In the genomic region with DNA sequence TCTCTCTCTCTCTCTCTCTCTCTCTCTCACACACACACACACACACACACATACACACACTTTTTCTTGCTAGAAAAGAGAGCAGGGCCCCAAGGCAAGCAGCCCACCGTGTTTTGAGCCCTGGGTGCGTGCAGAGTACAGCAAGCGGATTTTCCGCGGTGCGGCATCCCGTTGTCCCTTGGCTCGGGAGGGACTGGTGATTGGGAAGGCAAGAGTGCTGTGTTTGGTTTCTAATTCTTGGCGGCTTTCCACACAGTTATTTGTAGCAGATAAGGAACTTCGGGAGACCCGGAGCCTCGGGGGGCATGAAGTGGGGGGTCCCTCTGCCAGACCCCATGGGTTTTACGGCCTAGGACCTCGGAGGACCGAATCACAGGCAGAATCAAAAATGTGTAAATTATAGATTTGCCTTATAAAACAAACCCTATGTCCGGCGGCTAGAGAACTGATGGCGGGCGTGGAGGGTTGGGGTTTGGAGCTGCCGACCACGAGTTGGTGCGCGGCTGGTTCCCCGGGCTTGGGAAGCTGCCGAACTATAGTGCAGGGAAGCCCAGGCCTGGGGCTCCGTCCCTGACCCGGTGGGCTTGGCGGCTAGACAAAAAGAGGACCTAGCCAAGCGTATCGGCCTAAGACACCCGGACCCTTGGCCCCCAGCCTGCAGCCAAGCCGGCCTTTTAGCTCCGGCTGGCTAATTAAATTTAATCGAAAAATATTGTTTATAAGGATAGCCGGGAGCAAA, we compare ENCODE assay signal across 15 mouse cellular contexts. TPM values are rescaled to one million over a fixed set of nuclear protein-coding genes. Genes with fewer than 3 reads are reported as not detected.
DNase-seq lines count a peak whose midpoint lies in the region; ATAC-seq and TF ChIP-seq lines count a peak whose summit lies in the region.
"Had no signal": no experiment of that assay in that cellular context is flagged by ENCODE, and none has a peak within 500 bp of the region (broad histone marks: within the 10 kb centered on the region; RNA-seq: fewer than 3 reads in every experiment).

No protein-coding gene starts in this region.

- H3K36me3 ChIP-seq in heart, embryonic 14.5 days (ENCODE audit: control insufficient read depth, insufficient read depth, low read length) = no peaks in the 10 kb centered on the region
- no peaks in the 10 kb centered on the region for H3K36me3 ChIP-seq in heart, embryonic 15.5 days

- intact Hi-C loops in gastrocnemius, adult 2 months (cut with DNase I) = no loop called here

- H3K4me1 ChIP-seq in heart, embryonic 14.5 days (ENCODE audit: control insufficient read depth in 2 of 2, insufficient read depth in 2 of 2, low read length in 2 of 2) = peaks cover 4 to 23% of the 10 kb centered on the region in 2 experiments
- H3K4me1 ChIP-seq in heart, embryonic 15.5 days (replicated peaks) = peaks cover 28% of the 10 kb centered on the region; the same call in 1 of the 2 replicates
- H3K4me1 ChIP-seq: forebrain, embryonic 13.5 days had no signal

- peak overlapping the region; percentile 30 to 74 for H3K27ac ChIP-seq in heart, embryonic 14.5 days (replicated peaks in 1 of 2; ENCODE audit: control insufficient read depth in 1 of 2, insufficient read depth in 1 of 2, low read depth in 2 of 2, low read length in 2 of 2)
- peak overlapping the region; percentile 48 for H3K27ac ChIP-seq in heart, embryonic 15.5 days
- H3K27ac ChIP-seq in gastrocnemius, adult 2 months = no peak overlapping the region
- H3K27ac ChIP-seq: forebrain, embryonic 13.5 days; left cerebral cortex, adult 2 months had no signal

- H3K4me2 ChIP-seq in heart, embryonic 14.5 days (ENCODE audit: low read length) = peak overlapping the region; percentile 72
- H3K4me2 ChIP-seq in heart, embryonic 15.5 days = peak overlapping the region; percentile 72
- H3K4me2 ChIP-seq: forebrain, embryonic 13.5 days had no signal

- peak overlapping the region; percentile 83 for H3K9ac ChIP-seq in heart, embryonic 14.5 days (ENCODE audit: low read length)
- H3K9ac ChIP-seq in heart, embryonic 15.5 days = peak overlapping the region; percentile 60
- H3K9ac ChIP-seq: forebrain, embryonic 13.5 days had no signal

- no peak for TF ChIP-seq CTCF in gastrocnemius, adult 2 months (IDR thresholded peaks at IDR 0.05)

- 0 out of 2 replicates have a peak, but pooled peaks cover 2% of the 10 kb centered on the region for H3K9me3 ChIP-seq in heart, embryonic 14.5 days (ENCODE audit: control insufficient read depth, low read length)
- H3K9me3 ChIP-seq in heart, embryonic 15.5 days (replicated peaks) = no peaks in the 10 kb centered on the region

- WGBS in heart, embryonic 14.5 days = 2% methylated on average over 35 of the region's 35 CpGs
- 2% methylated on average over 35 of the region's 35 CpGs for WGBS in heart, embryonic 15.5 days

- no peak for DNase-seq in heart, adult 8-10 months (ENCODE audit: low spot score)
- peak; percentile 23 for DNase-seq in right cerebral cortex, postnatal 4 days
- DNase-seq in right cerebral cortex, postnatal 25 days = no peak
- peak; percentile 52 to 58 for DNase-seq in lung, postnatal 4 days
- no peak for DNase-seq in gastrocnemius, adult 2 months
- DNase-seq: gastrocnemius, postnatal 14 days; kidney, postnatal 36 days; right cerebral cortex, adult 18-20 months had no signal

- H3K4me3 ChIP-seq in heart, embryonic 14.5 days (ENCODE audit: control insufficient read depth in 1 of 2, insufficient read depth in 1 of 2, low read depth in 1 of 2, low read length in 2 of 2) = peak overlapping the region; percentile 40 to 51
- peak overlapping the region; percentile 47 for H3K4me3 ChIP-seq in heart, embryonic 15.5 days
- H3K4me3 ChIP-seq in gastrocnemius, adult 2 months = no peak overlapping the region
- H3K4me3 ChIP-seq: forebrain, embryonic 13.5 days; left cerebral cortex, adult 2 months had no signal

- H3K27me3 ChIP-seq in heart, embryonic 14.5 days (ENCODE audit: control insufficient read depth, insufficient read depth, low read length) = peaks cover 84% of the 10 kb centered on the region
- peaks cover 93% of the 10 kb centered on the region for H3K27me3 ChIP-seq in heart, embryonic 15.5 days

- no peak for ATAC-seq in heart, embryonic 14.5 days (ENCODE audit: insufficient number of reproducible peaks, insufficient read depth, low FRiP score, low read depth)
- no peak for ATAC-seq in heart, embryonic 15.5 days (replicated peaks; ENCODE audit: insufficient number of reproducible peaks, insufficient read depth, low FRiP score, low read depth)
- no peak for ATAC-seq in megakaryocyte-erythroid progenitor cell, adult 5-6 weeks (replicated peaks; ENCODE audit: low FRiP score, low TSS enrichment, poor library complexity, severe bottlenecking)
- ATAC-seq: forebrain, embryonic 13.5 days had no signal

RNA-seq across cellular contexts. Expression of gene Tbx5, which starts 28.0 kb away (rescaled TPM):
- polyA plus RNA-seq in heart, embryonic 14.5 days (2014; fragmentation: Nextera tagmentation; extraction: Ambion mirVana) = 33.1 and 39.2 TPM in 2 replicates
- total RNA-seq in heart, adult 8-10 months (2022) = 10 to 100 TPM; 22.5 to 44.9 (median 33.8) TPM
- 30.1 and 33.8 TPM in 2 replicates for polyA plus RNA-seq in heart, embryonic 15.5 days (2015; fragmentation: Nextera tagmentation; extraction: Ambion mirVana)
- under 1 TPM in 1 of 2 experiments, not detected in 1; 0.28 TPM for total RNA-seq in gastrocnemius, adult 2 months (2021)
- not detected in 2 replicates for total RNA-seq in megakaryocyte-erythroid progenitor cell, adult 5-6 weeks (2014; fragmentation: Nextera tagmentation)
- not detected in 2 replicates for total RNA-seq in megakaryocyte-erythroid progenitor cell, adult 5-6 weeks (2017)
- total RNA-seq: common myeloid progenitor, adult 5-6 weeks; left cerebral cortex, adult 2 months had no signal
- polyA plus RNA-seq: intestine, embryonic 14.5 days had no signal

Comparison
In these comparisons a context has a peak if more than half of its experiments do, and no peak if none do; other contexts are left out.
1. DNase-seq: peak in right cerebral cortex, postnatal 4 days (single experiment) and lung, postnatal 4 days (2 of 2); none in heart, adult 8-10 months (single experiment), right cerebral cortex, postnatal 25 days (single experiment) and gastrocnemius, adult 2 months (single experiment).
2. RNA of gene Tbx5, which starts 28.0 kb away (total RNA-seq): 22.5 to 44.9 TPM in heart, adult 8-10 months; 0.28 TPM in gastrocnemius, adult 2 months and not detected in megakaryocyte-erythroid progenitor cell, adult 5-6 weeks; every median in the first group is over 10 times any median in the second.